Mouse (Mus musculus) left cerebral cortex, adult 8-10 months (tissue): ENCODE results near the gene Saxo1. TPM values are rescaled to one million over a fixed set of nuclear protein-coding genes. Genes with fewer than 3 reads are reported as not detected.

ENCODE experiments used
- DNase-seq, 2 experiments: peaks; one replicate each; pipeline ENCODE4 v3.0.0; 2022; ENCODE audit warnings: low spot score in 2 of 2
- total RNA-seq, 4 experiments: library from RNA; stranded (reverse); gene quantifications; 2 replicates each; pipeline ENCODE4 v1.2.4; 2022

Saxo1 gene
- total RNA-seq, 4 experiments from 2014 or later = not detected

DNA sequence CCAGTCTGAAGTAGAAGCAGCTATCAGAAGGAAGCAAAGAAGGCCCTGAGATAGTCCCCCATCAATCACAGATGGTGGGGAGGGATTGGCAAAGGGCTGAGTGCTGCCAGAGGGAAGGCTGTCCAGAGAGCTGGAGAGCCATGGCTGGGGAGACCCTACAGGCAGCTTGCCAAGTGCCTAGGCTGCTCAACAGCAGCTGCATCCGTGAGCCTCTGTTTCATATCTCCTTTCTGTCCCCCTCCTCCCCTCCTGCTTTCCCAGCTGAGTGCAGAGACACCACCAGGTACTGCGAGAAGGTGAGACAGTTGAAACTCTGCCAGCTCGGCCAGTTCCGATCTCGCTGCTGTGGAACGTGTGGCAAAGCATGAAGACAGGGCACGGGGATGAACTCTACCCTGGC, 132.5 kb downstream of the Saxo1 start:
- DNase-seq = no peak

DNA sequence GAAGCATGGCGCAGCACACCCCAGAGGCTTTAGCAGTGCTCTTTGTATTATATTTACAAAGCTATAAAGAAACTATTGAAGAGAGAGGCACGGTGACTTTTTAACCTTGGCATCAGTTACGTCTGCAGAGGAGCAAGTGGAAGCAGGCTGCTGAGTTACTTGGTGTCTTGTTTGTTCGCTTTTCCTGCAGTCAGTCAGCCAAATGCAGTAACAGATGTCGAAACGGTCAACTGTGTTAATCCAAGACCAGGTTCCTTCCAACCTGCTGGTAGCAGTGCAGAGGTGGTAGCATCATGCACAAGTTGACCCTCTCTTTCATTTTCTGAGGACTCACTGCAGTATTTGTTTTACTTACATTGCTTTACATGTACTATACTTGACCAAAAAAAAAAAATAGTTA, 135.5 kb downstream of the Saxo1 start:
- no peak for DNase-seq

DNA sequence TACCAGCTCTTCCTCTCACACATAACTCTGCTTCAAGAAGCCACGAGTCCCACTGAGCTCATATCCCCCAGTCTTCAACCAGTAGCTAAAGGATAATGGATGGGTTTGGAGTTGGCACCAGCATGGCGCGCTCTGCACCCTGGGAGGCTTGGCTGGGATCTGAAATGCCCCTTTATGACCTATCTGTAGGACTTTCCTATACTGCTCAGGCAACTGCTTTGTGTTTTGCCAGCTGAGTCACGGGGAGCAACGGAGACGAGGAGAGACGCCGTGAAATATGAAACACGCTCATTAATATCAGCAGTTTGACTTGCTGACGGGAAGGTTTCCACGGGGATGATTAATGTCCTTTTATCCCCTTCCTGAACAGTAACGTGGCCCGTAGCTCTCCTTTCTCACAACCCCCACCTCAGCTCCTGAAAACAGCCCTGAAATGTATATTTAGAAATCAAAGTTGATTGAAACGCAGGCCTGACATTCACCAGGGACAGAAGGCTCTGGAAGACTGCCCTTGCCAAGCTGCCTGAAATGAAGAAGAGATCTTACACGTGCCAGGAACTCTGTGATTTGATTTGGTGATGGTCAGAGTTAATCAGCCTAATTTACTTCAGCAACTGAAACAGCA, 141.6 kb downstream of the Saxo1 start:
- no peak for DNase-seq

DNA sequence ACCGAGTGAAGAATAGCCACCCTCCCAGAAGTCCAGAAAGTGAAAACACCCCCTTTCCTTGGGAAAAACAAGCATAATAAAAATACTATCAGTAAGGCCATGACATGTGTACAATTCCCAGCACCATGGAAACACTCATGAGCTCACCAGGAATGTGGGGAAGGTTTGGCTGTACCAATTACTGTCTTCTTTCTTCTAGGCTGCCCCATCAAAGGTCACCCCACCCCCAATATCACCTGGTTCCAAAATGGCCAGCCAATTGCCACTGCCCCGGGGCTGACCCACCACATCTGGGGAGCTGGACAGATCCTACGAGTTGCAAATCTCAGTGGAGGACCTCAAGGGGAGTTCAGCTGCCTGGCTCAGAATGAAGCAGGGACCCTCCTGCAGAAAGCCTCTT, 144.7 kb downstream of the Saxo1 start:
- DNase-seq = no peak

DNA sequence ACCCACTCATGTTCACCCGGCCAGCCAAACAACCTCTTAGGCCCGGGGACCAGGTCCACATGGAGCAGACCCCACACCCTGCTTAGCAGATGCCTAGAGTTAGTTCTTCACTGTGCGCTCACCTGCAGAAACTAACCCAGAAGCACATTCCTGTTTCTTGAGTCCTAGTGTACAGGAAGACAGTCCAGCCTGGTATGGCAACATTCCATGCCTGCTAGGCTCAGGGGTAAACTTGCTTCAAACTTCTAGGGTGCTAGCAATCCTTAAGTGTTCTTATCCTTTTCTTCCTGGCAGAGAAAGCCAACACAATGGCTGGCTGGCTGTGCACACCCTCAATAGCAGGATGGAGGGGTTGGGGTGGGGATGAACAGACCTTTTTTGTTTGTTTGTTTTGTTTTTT, 147.2 kb downstream of the Saxo1 start:
- DNase-seq = no peak

DNA sequence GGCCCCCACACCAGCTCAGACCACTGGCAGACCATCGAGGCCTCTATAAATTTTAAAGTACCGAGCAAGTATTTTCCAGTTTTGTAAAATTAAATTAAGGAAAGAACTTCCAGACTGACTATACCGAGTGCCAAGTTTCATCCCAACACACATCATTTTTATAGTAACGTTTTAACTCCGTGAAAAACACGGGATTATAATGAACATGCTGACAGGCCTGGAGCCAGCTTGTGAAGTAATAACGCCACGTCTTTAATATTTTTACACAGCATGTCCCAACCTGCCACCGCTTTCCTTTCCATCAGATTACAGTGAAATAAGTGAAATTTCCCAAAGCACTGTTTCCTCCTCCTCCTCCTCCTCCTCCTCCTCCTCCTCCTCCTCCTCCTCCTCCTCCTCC, 149.7 kb downstream of the Saxo1 start:
- DNase-seq = no peak

DNA sequence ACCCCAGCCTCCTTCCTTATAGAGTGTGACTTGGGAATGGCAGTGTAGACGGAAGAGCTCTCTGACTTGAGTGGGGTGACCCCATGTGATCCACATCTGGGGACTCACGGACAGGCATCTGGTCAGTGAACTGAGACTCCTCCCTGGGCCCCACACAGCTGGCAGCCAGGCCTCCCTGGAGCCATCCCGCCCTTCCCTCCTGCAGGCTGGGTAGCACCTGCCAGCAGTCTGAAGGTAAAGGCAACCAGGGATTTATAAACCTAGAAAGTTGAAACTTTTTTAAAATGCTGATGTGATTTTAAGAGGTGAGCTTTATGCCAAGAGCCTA, 151.0 kb downstream of the Saxo1 start:
- no peak for DNase-seq

DNA sequence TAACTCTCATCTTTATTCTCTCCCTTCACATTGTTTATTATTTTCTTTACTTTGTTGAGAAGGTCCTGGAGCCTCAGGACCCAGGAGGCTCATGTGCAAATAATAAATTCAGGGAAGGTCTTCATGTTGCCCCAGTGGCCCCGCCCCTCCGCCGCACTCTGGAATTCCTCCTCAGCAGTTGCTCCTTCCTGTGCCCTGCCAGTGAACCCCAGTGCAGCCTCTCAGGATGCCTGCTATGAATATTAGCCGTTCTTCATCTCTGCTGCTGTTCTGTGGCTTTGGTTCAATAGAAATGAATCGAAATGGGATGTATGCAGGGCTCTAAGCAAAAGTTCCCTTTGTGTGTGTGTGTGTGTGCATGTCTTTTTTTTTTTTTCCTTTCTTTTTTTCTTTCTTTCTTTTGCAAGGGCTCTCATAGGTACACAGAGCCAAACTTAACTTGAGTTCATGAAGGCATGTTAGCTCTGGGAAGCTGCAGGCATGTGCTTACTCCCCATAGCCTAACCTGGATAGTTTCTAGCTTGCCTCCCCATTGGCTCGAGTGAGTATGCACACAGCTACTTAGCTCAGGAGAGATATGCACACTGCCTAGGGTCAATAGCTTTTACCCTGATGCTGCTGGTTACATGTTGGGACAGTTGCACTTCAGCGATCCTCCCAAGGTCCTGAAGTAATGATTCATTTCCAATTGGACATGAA, 151.5 kb downstream of the Saxo1 start:
- no peak for DNase-seq

DNA sequence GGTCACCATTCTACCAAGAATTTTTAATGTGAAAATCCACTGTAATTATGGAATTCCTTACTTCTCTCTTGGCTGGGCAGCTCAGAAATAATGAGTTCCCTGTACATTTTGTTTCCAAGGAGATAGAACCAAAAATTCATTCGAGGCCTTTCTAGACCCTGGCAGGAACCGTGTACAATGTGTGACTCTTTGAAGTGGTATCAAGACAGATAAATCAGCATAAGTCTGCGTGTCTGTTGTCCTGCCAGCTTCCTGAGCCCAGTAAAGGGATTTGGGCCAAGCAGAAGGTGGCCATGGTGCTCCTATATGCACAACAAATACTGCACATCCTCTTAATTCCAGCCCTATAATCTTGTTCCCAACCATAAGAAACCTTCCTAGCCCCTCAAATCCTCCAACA, 157.0 kb downstream of the Saxo1 start:
- no peak for DNase-seq

DNA sequence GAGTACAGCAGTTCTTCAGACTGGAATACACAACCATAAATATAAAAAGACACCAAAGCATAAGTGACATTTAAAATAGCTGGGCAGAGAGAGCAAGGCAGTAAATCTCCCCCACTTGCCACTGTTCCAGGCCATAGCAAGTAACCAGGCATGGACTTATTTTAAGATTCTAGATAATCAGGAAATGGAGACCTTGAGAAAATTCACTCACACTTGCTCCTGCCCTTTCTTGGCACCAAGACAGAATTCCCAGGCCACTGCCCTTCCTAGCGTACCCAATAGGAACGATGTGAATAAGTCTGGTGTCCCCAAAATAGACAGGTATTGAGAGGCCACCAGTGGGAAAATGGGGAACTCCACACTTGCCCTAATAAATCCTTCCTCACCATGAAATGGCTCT, 160.7 kb downstream of the Saxo1 start:
- no peak for DNase-seq

DNA sequence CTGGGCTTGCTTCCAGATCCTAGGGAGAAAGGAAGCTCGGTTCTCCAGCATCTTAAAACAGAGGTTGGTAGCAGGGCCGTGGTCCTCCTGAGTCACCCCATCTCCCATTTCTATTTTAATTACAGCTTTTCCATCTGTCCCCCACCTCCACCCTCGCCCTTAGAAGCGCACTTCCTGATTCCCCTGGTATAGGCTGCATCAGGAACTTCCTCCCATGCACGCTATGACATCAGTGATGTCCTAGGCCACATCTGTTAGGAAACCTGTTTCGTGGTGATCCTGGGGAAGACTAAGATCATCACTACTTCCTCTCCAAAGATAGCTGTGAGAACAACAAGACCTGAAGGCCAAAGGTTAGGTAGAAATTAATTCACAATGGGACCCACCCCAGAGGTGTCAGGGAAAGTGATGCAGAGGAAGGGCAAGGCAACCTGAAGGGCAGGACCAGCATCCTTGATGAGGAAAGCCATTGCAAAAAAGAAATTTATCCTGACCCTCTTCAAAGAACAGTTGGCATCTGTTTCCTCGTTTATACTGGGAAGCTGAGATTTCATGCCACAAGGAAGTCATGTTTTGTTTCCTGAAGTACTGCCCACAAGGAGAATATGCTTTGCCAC, 161.3 kb downstream of the Saxo1 start:
- DNase-seq = no peak

DNA sequence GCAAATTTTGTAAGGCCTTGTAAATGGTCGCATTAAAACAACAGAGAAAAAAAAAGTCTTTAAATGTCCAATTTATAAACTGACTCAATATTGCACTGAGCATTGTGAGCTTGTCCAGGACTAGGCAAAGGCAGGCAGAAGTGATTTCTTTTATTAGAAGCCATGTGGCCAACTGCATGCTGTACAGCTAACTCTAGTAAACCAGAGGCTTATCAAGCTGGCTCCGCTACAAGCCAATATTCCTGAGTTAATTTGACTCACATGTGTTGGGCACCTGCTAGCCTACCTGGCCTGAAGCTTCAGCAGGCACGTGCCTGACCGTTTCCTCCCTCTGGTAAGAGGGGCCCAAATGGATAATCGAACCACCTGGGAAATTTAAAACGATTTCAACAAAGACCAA, 162.5 kb downstream of the Saxo1 start:
- DNase-seq = no peak

Other genes starting within 250 kb of the Saxo1 start
- gene Rraga, start 17.3 kb upstream of the Saxo1 start, total RNA-seq = 100 to 1,000 TPM; 137 to 150 (median 140) TPM
- gene Haus6, start 53.7 kb upstream of the Saxo1 start, total RNA-seq = 10 to 100 TPM in 3 of 4 experiments, 1 to 10 TPM in 1; 9.0 to 11.0 (median 10.5) TPM
- gene Plin2, start 111.7 kb upstream of the Saxo1 start, total RNA-seq = 10 to 100 TPM; 12.3 to 24.9 (median 18.8) TPM
- gene Dennd4c, start 190.2 kb upstream of the Saxo1 start, total RNA-seq = 10 to 100 TPM; 10.7 to 12.2 (median 11.6) TPM